Mouse (Mus musculus) heart, adult 9 months (tissue): ENCODE data around the gene Dlgap4.

Experiments
- DNase-seq, 2 experiments: peaks; one replicate each; pipeline ENCODE4 v3.0.0; 2022; ENCODE audit warnings: low spot score in 2 of 2

Gene Dlgap4

GRCm38 (mm10) chr2:156617536-156617935 lies 4.0 kb downstream of the Dlgap4 start:
- peak in 1 of 2 experiments; percentile 49 for DNase-seq

DNA sequence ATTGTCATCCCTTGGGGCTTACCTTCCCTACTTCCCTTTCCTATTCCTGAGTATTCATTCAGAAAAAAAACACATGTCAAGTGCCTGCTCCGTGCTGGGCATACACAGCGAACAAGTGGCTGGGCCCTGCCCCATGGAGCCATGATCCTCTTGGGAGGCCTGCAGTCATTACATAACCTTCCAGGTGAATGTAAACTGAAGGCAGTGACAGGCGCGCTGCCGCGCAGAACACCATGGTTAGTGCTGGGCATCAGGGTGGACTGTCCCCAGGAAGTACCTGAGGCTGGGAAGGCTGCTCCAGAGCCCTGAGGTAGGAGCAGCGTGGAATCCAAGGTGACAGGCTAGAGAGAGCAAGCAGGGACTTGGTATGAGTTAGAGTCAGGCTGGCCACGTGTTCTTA lies 7.4 kb downstream of the Dlgap4 start:
- DNase-seq = no peak

GRCm38 (mm10) chr2:156621449-156621848 lies 7.9 kb downstream of the Dlgap4 start:
- DNase-seq = peak; percentile 50 to 69

- DNase-seq = no peak
These were observed 8.7 kb downstream of the Dlgap4 start for GRCm38 (mm10) chr2:156622192-156622591.

DNA sequence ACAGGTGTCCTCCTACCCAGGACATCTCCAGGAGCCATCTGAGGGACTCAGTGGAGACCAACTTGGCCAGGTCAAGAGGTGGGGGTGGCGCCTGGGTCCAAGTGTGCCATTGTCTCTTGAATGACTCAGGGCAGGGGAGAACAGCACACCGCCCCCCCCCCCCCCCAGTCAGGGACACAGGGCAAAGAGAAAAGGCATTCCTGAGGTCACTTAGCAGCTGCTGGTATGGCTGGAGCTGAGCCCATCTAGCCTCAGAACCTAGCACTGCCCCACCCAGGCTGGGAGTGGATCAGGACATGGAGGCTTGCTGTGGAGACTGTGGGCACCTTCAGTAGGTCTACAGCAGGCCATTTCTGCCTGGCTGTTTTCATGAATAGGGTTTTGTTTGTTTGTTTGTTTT lies 9.7 kb downstream of the Dlgap4 start:
- no peak for DNase-seq

- peak; percentile 61 to 65 for DNase-seq
These were observed 11.8 kb downstream of the Dlgap4 start for GRCm38 (mm10) chr2:156625307-156625706.

GRCm38 (mm10) chr2:156626119-156626518 lies 12.6 kb downstream of the Dlgap4 start:
- no peak for DNase-seq

DNA sequence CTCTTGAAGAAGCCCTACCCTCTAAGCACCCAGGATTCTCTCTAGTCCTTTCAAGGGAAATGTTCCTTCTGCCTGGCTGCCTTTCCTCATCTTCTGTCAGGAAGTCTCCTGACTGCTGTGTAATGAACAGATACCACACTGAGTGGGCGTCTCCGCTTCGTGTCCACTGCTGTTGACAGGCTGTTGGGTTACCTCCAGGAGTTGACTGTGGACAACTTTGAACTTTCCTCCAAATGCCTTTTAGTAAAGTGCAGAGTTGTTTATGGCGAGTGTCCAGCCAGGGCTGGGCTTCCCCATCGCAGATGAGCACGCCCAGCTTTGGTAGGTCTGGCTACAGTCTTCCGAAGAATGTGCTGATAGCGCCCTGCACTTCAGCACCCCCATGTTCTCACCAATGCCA lies 13.0 kb downstream of the Dlgap4 start:
- peak; percentile 68 to 84 for DNase-seq

DNA sequence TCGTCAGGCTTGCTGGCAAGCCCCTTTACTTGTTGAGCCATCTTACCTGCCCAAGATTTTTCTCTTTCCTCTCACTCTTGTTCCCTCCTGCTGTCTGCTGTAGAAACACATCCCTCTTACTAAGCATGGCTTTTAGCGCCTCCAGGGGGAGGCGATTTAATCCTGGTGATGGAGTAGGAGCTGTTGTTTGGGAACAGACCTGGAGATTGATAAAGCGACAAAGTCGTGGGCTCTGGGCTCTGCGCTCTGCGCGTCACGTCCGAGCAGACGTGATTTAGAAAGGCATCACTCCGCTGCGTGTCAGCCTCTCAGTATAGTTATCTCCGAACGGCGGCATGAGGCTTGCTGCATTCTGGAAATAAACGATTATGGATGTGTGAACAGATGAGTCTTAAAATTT lies 14.4 kb downstream of the Dlgap4 start:
- DNase-seq = no peak

DNA sequence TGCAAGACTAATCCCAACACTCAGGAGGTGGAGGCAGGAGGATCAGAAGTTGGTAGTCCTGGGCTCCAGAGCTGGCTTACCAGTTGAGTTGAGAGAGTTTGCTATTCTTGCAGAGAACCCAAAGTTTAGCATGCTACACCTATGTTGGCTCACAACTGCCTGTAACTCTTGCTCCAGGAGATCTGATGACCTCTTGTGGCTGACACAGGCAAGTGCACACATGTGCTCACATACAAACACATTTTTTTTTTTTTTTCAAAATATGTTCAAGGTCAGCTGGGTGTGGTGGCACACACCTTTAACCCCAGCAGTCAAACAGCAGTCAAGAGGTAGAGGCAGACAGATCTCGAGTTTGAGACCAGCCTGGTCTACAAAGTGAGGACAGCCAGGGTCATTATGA lies 16.8 kb downstream of the Dlgap4 start:
- DNase-seq = no peak

DNA sequence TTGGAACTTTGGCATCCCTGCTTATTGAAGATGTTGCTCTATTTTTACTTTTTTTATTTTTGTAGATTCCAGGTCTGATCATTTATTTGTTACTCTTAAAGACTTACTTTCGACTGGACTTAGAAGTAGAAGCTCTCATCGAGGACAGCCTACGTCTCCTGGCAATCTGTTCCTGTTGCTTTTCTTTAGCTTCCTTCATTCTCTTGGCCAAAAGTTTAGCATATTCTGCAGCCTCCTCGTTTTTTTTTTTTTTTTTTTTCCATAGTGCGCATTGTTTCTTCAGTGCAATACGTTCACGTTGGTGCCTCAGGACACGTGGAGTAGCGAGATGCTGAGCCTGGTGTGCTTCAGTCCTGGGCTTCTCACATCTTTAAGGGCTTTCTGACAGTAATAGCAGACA lies 19.2 kb downstream of the Dlgap4 start:
- no peak for DNase-seq

- DNase-seq = no peak
These were observed 21.6 kb downstream of the Dlgap4 start for GRCm38 (mm10) chr2:156635091-156635490.

DNA sequence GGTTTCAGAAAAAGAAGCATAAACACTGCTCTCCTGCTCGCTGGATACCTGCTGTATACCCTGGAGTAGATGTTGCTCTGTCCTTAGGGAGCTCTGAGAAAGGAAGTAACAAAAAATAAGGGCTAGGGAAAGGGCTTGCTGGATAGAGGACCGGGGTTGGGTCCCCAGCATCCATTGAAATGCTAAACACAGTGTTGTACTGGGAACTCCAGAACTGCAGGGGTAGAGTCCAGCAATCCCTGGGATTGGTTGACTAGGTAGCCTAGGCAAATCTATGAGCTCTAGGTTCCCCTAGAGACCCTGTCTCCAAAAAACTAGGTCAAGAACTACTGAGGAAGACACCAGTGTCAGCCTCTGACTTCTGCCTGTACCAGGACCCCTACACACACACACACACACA lies 27.6 kb downstream of the Dlgap4 start:
- DNase-seq = no peak

GRCm38 (mm10) chr2:156642931-156643330 lies 29.4 kb downstream of the Dlgap4 start:
- no peak for DNase-seq

GRCm38 (mm10) chr2:156643406-156643805 lies 29.9 kb downstream of the Dlgap4 start:
- DNase-seq = no peak

DNA sequence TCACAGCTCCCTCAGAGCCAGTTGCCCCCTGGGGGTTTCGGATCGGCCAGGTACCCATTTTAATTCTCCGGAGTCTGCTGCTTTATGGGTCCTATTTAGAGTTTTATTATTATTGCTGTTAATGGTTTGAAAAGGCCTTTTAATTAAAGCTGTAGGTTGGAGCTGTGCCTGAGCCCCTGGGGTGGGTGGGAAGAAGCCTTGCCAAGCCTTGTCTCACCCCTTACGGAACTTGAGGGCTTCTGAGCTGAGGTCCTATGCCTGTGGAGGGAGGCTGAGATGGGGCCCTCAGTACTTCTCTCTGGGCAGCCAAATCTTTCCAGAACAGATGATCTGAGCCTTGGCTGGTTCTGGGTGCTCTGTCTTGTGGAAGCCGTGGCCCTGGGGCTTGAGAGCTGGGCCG lies 31.6 kb downstream of the Dlgap4 start:
- DNase-seq = no peak

GRCm38 (mm10) chr2:156646877-156647276 lies 33.4 kb downstream of the Dlgap4 start:
- DNase-seq = no peak

DNA sequence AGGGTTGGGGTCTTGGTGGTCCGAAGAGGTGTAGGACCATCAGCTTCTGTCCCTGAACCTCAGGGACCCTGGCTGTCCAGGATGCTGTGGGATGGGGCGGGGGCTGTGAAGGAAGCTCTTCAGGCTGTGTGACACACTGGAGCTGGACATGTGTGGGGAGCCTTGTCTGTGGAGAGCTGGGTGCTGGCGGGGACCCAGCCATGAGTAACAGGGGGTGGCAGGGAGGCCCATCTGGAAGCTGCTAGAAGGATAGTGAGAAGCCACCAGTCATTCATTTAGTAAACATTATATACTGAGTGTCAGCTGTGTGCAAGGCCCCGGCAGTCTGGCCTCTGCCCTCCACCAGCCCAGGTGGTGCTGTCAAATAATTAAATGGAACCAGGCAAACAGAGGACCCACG lies 34.5 kb downstream of the Dlgap4 start:
- no peak for DNase-seq

DNA sequence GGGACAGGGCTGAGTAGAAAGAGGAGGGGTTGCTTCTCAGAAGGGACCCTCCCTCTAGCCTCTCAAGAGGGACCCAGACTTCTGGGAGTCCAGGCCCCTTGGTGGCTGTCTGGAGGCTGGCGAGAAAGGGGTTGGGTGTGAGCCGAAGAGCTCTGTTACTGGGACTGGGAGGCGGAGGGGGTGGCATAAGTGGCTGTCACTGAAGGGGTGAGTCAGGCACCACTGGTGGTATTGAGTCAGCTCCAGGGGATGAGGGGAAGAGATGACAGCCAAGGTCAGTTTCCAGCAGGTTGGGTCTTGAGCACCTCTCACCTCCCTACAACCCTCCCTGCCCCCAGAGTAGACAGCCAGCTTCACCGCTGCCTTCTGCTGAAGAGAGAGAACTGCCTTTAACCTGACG lies 35.9 kb downstream of the Dlgap4 start:
- DNase-seq = no peak

- DNase-seq = no peak
These were observed 37.5 kb downstream of the Dlgap4 start for GRCm38 (mm10) chr2:156651019-156651418.

DNA sequence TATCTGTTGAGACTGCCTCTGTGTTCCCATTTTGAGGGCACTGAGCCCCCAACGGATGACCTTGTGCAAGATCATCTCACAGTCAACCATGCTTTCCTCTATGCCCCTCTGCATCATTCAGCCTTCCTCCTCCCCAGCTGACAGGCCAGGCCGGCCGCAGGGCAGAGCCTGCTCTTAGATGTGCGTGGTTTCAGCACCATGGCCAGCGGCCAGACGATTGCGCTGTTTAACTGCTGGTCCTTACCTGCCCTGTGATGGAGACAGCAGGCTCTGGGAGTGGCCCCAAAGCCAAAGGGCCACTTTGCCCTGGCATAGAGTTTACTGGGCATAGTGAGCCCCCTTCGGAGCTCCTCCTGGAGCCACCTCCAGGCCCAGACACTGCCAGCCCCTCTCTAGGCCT lies 39.3 kb downstream of the Dlgap4 start:
- DNase-seq = no peak

DNA sequence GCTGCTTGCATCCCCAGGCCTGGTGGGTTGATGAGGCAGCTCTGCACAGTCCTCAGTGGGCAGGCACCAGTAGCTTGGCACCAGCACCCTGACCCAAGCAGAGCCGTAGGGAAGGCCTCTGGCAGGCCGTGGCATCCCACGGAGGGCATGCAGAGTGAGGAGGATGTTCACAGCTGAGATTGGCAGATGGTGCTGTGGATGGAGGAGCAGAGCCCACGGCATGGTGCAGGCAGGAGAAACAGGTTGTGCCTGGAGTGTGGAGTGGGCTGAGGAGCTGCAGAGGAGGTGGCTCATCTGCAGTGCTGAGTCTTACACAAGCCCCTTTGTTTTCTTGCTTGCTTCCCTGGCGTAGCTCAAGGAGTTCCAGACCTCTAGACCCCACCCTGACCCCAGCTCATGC lies 40.6 kb downstream of the Dlgap4 start:
- no peak for DNase-seq

DNA sequence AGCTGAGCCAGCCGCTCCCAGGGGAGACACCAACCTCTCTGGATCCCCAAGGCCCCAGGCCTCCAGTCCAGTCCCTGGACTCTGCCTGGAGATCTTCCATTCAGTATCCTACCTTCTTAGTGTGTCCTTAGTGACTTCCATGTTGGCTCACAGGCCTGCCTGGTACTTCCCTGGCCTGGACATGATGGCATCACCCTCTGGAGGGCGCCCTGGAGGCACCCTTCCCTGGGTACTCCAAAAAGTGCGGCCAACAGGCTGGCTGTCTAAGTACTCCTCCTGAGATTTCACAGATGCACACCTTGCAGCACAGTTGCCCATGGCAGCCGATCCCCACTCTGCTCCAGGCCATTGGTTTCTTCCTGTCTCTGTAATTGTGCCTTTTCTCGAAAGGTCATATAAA lies 42.1 kb downstream of the Dlgap4 start:
- DNase-seq = no peak

DNA sequence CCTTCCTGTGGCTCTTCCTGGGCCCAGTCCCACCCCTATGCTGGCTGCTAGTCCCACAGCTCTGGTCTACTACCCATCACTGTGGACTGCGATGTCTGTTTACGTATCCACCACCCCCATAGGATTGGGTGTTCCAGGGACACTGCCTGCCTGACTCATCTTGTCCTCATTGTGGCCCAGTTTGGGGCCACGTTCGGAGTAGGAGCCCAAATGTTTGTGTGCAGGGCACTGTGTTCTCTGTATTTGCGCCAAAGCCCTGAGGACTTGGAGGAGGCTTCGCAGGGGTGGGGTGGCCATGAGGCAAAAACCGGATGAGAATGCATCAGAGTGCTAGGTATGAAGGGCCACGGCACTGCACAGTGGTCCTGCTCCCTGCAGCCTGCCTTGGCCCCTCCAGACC lies 44.0 kb downstream of the Dlgap4 start:
- DNase-seq = no peak

DNA sequence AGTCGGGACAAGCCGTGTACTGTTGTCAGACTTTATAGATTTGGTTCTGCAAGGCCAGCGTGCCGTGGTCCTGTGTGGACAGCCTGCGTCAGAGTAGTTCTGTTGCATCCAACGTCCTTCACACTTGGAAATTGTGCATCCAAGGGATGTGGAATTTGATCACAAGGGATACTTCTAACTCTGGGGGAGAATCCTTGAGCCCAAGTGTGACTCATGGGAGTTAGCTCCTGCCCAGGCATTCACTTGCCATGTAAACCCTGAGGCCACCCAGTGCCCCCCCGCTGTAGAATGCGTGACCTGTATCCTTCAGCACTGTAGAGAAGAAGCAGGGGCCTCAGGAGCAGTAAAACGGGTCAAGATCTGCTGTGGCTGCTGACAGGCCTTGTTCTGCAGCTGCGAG lies 44.7 kb downstream of the Dlgap4 start:
- no peak for DNase-seq
